Mouse (Mus musculus) CH12.LX (cell line): Measurements from ENCODE around the gene Qpctl. TPM values are rescaled to one million over a fixed set of nuclear protein-coding genes. Genes with fewer than 3 reads are reported as not detected.

Source experiments
- DNase-seq: peaks from one replicate; pipeline ENCODE4 v3.0.0-alpha.2; 2013; ENCODE audit errors: extremely low read depth
- H3K27ac ChIP-seq: 2 replicates; pipeline ENCODE4 v1.5.1; 2012; ENCODE audit warnings: low read depth, mild to moderate bottlenecking, control low read depth, moderate library complexity; ENCODE audit not compliant: insufficient read depth
- H3K27me3 ChIP-seq: replicated peaks from 2 replicates; pipeline ENCODE3; 2012; ENCODE audit warnings: inconsistent platforms
- H3K36me3 ChIP-seq, 2 experiments: replicated peaks in 1 of 2; 2 replicates each; pipeline versions ENCODE3 to v1.6.1; 2012; ENCODE audit warnings: inconsistent platforms in 1 of 2, low read length in 1 of 2, mild to moderate bottlenecking in 1 of 2, mixed read lengths in 1 of 2, moderate library complexity in 1 of 2; ENCODE audit not compliant: control insufficient read depth in 1 of 2, insufficient read depth in 1 of 2
- H3K4me1 ChIP-seq, 2 experiments: 2 replicates each; pipeline ENCODE4 v1.6.1; 2012; ENCODE audit warnings: inconsistent platforms in 1 of 2, moderate library complexity in 1 of 2; ENCODE audit not compliant: insufficient read depth in 2 of 2, control insufficient read depth in 1 of 2
- H3K4me2 ChIP-seq: 2 replicates; pipeline ENCODE4 v1.6.1; 2012; ENCODE audit warnings: low read depth, mild to moderate bottlenecking, control low read depth; ENCODE audit not compliant: poor library complexity, insufficient read depth, severe bottlenecking
- H3K4me3 ChIP-seq, 3 experiments: fragments of 150-350 bp in 1 of 3; sonication (generic) in 1 of 3; replicated peaks in 1 of 3; 2 replicates each; pipeline versions ENCODE3 to v1.5.1; 2011 to 2012; ENCODE audit warnings: low read depth in 2 of 3, low read length in 2 of 3, mild to moderate bottlenecking in 2 of 3, moderate library complexity in 2 of 3, control low read depth in 1 of 3, improper control_type of control experiment in 1 of 3, inconsistent platforms in 1 of 3, mixed read lengths in 1 of 3; ENCODE audit not compliant: poor library complexity in 1 of 3
- H3K79me2 ChIP-seq: replicated peaks from 2 replicates; pipeline ENCODE4 v1.6.1; 2012; ENCODE audit warnings: mild to moderate bottlenecking, moderate library complexity; ENCODE audit not compliant: control insufficient read depth, poor library complexity, insufficient read depth, severe bottlenecking; ENCODE audit errors: extremely low read depth
- H3K9ac ChIP-seq: 2 replicates; pipeline ENCODE4 v1.6.1; 2012; ENCODE audit warnings: low read depth, mild to moderate bottlenecking, control low read depth, moderate library complexity; ENCODE audit not compliant: insufficient read depth
- H3K9me3 ChIP-seq: replicated peaks from 2 replicates; pipeline ENCODE3; 2012; ENCODE audit warnings: low read length, inconsistent platforms, mixed read lengths
- CHD1 ChIP-seq: IDR thresholded peaks from 2 replicates; pipeline ENCODE4 v1.6.1; 2012; ENCODE audit warnings: low read depth, low read length, improper control_type of control experiment, inconsistent platforms
- CHD2 ChIP-seq: IDR thresholded peaks from 2 replicates; pipeline ENCODE4 v1.6.1; 2011; ENCODE audit warnings: low read length, improper control_type of control experiment
- CTCF ChIP-seq, 2 experiments: IDR thresholded peaks in 1 of 2; conservative IDR thresholded peaks in 1 of 2; 2 replicates each; pipeline ENCODE4 v1.5.1; 2011 to 2012; ENCODE audit warnings: low read depth in 2 of 2, low read length in 2 of 2, improper control_type of control experiment in 1 of 2, inconsistent platforms in 1 of 2, mild to moderate bottlenecking in 1 of 2, moderate library complexity in 1 of 2
- ELF1 ChIP-seq: IDR thresholded peaks from 2 replicates; pipeline ENCODE4 v1.6.1; 2014; ENCODE audit warnings: low read depth, mild to moderate bottlenecking, inconsistent platforms, low read length, improper control_type of control experiment
- GABPA ChIP-seq: IDR thresholded peaks from 2 replicates; pipeline ENCODE4 v1.6.1; 2012; ENCODE audit warnings: low read depth, low read length, improper control_type of control experiment, inconsistent platforms; ENCODE audit not compliant: insufficient replicate concordance
- JUN ChIP-seq: IDR thresholded peaks from 2 replicates; pipeline ENCODE4 v1.6.1; 2011; ENCODE audit warnings: low read depth, mild to moderate bottlenecking, low read length, improper control_type of control experiment, moderate library complexity; ENCODE audit not compliant: insufficient read depth
- MAX ChIP-seq: IDR thresholded peaks from 2 replicates; pipeline ENCODE4 v1.6.1; 2011; ENCODE audit warnings: low read length, improper control_type of control experiment
- PAX5 ChIP-seq: IDR thresholded peaks from 2 replicates; pipeline ENCODE4 v1.6.1; 2012; ENCODE audit warnings: low read length, inconsistent platforms, mixed read lengths
- POLR2A ChIP-seq: IDR thresholded peaks from 2 replicates; pipeline ENCODE4 v1.6.1; 2011; ENCODE audit warnings: low read depth, mild to moderate bottlenecking, improper control_type of control experiment, low read length
- RAD21 ChIP-seq: IDR thresholded peaks from 2 replicates; pipeline ENCODE4 v1.6.1; 2011; ENCODE audit warnings: low read depth, mild to moderate bottlenecking, low read length, improper control_type of control experiment, moderate library complexity
- SIN3A ChIP-seq: IDR thresholded peaks from 2 replicates; pipeline ENCODE4 v1.6.1; 2012; ENCODE audit warnings: low read length, improper control_type of control experiment, inconsistent platforms
- TBP ChIP-seq: conservative IDR thresholded peaks from 2 replicates; pipeline ENCODE4 v1.6.1; 2011; ENCODE audit warnings: low read depth, low read length, improper control_type of control experiment
- TCF12 ChIP-seq: IDR thresholded peaks from 2 replicates; pipeline ENCODE4 v1.6.1; 2014; ENCODE audit warnings: low read depth, mild to moderate bottlenecking, inconsistent platforms, low read length, improper control_type of control experiment
- UBTF ChIP-seq: IDR thresholded peaks from 2 replicates; pipeline ENCODE4 v1.6.1; 2012; ENCODE audit warnings: low read depth, mild to moderate bottlenecking, inconsistent platforms, low read length, improper control_type of control experiment, moderate library complexity
- USF2 ChIP-seq: conservative IDR thresholded peaks from 2 replicates; pipeline ENCODE4 v1.6.1; 2011; ENCODE audit warnings: low read depth, low read length, improper control_type of control experiment
- ZC3H11A ChIP-seq: IDR thresholded peaks from 2 replicates; pipeline ENCODE4 v1.6.1; 2012; ENCODE audit warnings: low read depth, mild to moderate bottlenecking, inconsistent platforms, low read length, improper control_type of control experiment
- ZKSCAN1 ChIP-seq: IDR thresholded peaks from 2 replicates; pipeline ENCODE4 v1.6.1; 2012; ENCODE audit warnings: low read depth, inconsistent platforms, low read length, improper control_type of control experiment, borderline replicate concordance
- dilution Hi-C: fragments of 300-500 bp; cut with MboI; formaldehyde crosslinking; loops from 2 replicates; pipeline ENCODE4 v1.14.3; 2020; ENCODE audit warnings: low sequenced_read_pairs; ENCODE audit not compliant: extremely low pct_unique_long_range_greater_than_20kb, extremely low pct_ligation_motif_present
- in situ Hi-C: fragments of 300-500 bp; cut with MboI; formaldehyde crosslinking; loops from 3 replicates; pipeline ENCODE4 v1.14.3; 2019; ENCODE audit warnings: low sequenced_read_pairs, low pct_ligation_motif_present, low pct_unique_long_range_greater_than_20kb, mixed read lengths
- polyA plus RNA-seq: library from polyadenylated mRNA; unstranded; fragments of >175 nt; gene quantifications from 2 replicates; pipeline ENCODE4 v1.2.1, GENCODE M21; 2012; ENCODE audit warnings: low read depth; ENCODE audit not compliant: insufficient read length
- total RNA-seq, 2 experiments: library from RNA; depleted of rRNA; stranded (reverse); fragments of 300-350 nt in 1 of 2; fragments of >200 nt in 1 of 2; gene quantifications; 2 replicates each; pipeline ENCODE4 v1.2.3; 2012 to 2014

Qpctl gene
- total and polyA plus RNA-seq, 3 experiments = 5.2 to 9.8 (median 9.6) TPM

GRCm38 (mm10) chr7:19169506-19169905 is 20.4 kb upstream of the Qpctl start:
- no peak overlapping the region for H3K4me2 ChIP-seq
- H3K9me3 ChIP-seq = peaks cover 15% of the 10 kb centered on the region
- H3K4me1 ChIP-seq = peaks cover 4 to 14% of the 10 kb centered on the region in 2 experiments; a peak in 3 of 4 replicates
- H3K4me3 ChIP-seq = no peak overlapping the region
- DNase-seq = no peak
- dilution Hi-C loops (no loop called here), in situ Hi-C loops (loop anchor here (10.0 kb wide), 1 partner anchor 185 kb away; the partner anchor contains the start of genes Cd3eap and Ppp1r13l)
- H3K27ac ChIP-seq = no peak overlapping the region
- H3K27me3 ChIP-seq = peaks cover 73% of the 10 kb centered on the region
- TF ChIP-seq TCF12 (no peak), GABPA (no peak), ZKSCAN1 (no peak), PAX5 (no peak), SIN3A (no peak), MAX (no peak), UBTF (no peak), JUN (no peak), CTCF (conservative IDR thresholded peaks at IDR 0.05 in 1 of 2, IDR thresholded peaks at IDR 0.05 in 1 of 2; ENCODE audit: low read depth in 2 of 2, low read length in 2 of 2) (no peak), POLR2A (no peak), RAD21 (no peak)
- no peak overlapping the region for H3K9ac ChIP-seq
- H3K36me3 ChIP-seq = no peaks in the 10 kb centered on the region
- no peaks in the 10 kb centered on the region for H3K79me2 ChIP-seq

- dilution Hi-C loops (no loop called here), in situ Hi-C loops (loop anchor here (10.0 kb wide), 1 partner anchor 188 kb away; the partner anchor contains the start of genes Cd3eap and Ppp1r13l)
- Histone ChIP-seq H3K4me1 (peaks cover 4 to 7% of the 10 kb centered on the region in 2 experiments; a peak in 3 of 4 replicates), H3K4me2 (no peak overlapping the region), H3K79me2 (no peaks in the 10 kb centered on the region), H3K9ac (no peak overlapping the region), H3K4me3 (no peak overlapping the region), H3K9me3 (peaks cover 15% of the 10 kb centered on the region), H3K36me3 (no peaks in the 10 kb centered on the region), H3K27ac (no peak overlapping the region), H3K27me3 (peaks cover 61% of the 10 kb centered on the region)
- no peak for DNase-seq
- TF ChIP-seq CTCF (conservative IDR thresholded peaks at IDR 0.05 in 1 of 2, IDR thresholded peaks at IDR 0.05 in 1 of 2; ENCODE audit: low read depth in 2 of 2, low read length in 2 of 2) (peak in 1 of 2 experiments; percentile 36; a peak in 1 of 4 replicates), UBTF (no peak)
These were observed 17.9 kb upstream of the Qpctl start for GRCm38 (mm10) chr7:19166990-19167389.

- no peak within 1 kb of the TSS for H3K9ac ChIP-seq
- no peak within 1 kb of the TSS for H3K4me2 ChIP-seq
- peaks cover 15% of the 10 kb centered on the region for H3K9me3 ChIP-seq
- in situ Hi-C loops = loop anchor here (10.0 kb wide), 1 partner anchor 189 kb away; the partner anchor contains the start of genes Cd3eap and Ppp1r13l
- DNase-seq = no peak
- no peak within 1 kb of the TSS for H3K4me3 ChIP-seq
- TF ChIP-seq CTCF (conservative IDR thresholded peaks at IDR 0.05 in 1 of 2, IDR thresholded peaks at IDR 0.05 in 1 of 2; ENCODE audit: low read depth in 2 of 2, low read length in 2 of 2) (no peak), TBP (no peak), ELF1 (no peak), USF2 (no peak), ZC3H11A (no peak), POLR2A (no peak), CHD1 (no peak), CHD2 (no peak)
- TF ChIP-seq, all 38 proteins: peak for 0
- Histone ChIP-seq H3K79me2 (no peaks in the 10 kb centered on the region), H3K36me3 (no peaks in the 10 kb centered on the region), H3K27ac (no peak within 1 kb of the TSS), H3K27me3 (peaks cover 58% of the 10 kb centered on the region), H3K4me1 (peaks cover 0 to 4% of the 10 kb centered on the region in 2 experiments; a peak in 1 of 4 replicates)
- dilution Hi-C loops = no loop called here
These were observed 16.7 kb upstream of the Qpctl start, which contains the start of gene Gipr for GRCm38 (mm10) chr7:19165656-19166423. Gene Gipr, minus strand, starts transcription at chr7:19166127.
